Mouse (Mus musculus): ENCODE results near the gene Art4. TPM values are rescaled to one million over a fixed set of nuclear protein-coding genes. Genes with fewer than 3 reads are reported as not detected.

Art4 gene
- polyA plus RNA-seq, 1 experiment: not detected

- Histone ChIP-seq H3K27me3 (ENCODE audit: control insufficient read depth, insufficient read depth, low read length, poor library complexity, severe bottlenecking) (no peaks in the 10 kb centered on the region), H3K9ac (ENCODE audit: low read depth, poor library complexity, severe bottlenecking) (no peak overlapping the region), H3K4me1 (ENCODE audit: control insufficient read depth, insufficient read depth, low read length) (peaks cover 8% of the 10 kb centered on the region), H3K27ac (ENCODE audit: insufficient read depth, low read length) (peak overlapping the region; percentile 5; the same call in 1 of the 2 replicates), H3K4me3 (ENCODE audit: low read depth, low read length) (no peak overlapping the region), H3K36me3 (ENCODE audit: control insufficient read depth, insufficient read depth, low read length, poor library complexity, severe bottlenecking) (peaks cover 35% of the 10 kb centered on the region), H3K9me3 (replicated peaks; ENCODE audit: control insufficient read depth, insufficient read depth, low read length, poor library complexity, severe bottlenecking) (no peaks in the 10 kb centered on the region)
- TF ChIP-seq CTCF (IDR thresholded peaks at IDR 0.05; ENCODE audit: low read depth, low read length): no peak
- TF ChIP-seq EP300 (IDR thresholded peaks at IDR 0.05; ENCODE audit: insufficient read depth, low read depth, low read length): no peak
- TF ChIP-seq POLR2A (IDR thresholded peaks at IDR 0.05; ENCODE audit: insufficient read depth, low read length): no peak
Measured at GRCm38 (mm10) chr6:136811196-136811595, 46.3 kb downstream of the Art4 start.

GRCm38 (mm10) chr6:136809673-136810072 lies 47.9 kb downstream of the Art4 start:
- Histone ChIP-seq H3K9me3 (replicated peaks; ENCODE audit: control insufficient read depth, insufficient read depth, low read length, poor library complexity, severe bottlenecking) (no peaks in the 10 kb centered on the region), H3K36me3 (ENCODE audit: control insufficient read depth, insufficient read depth, low read length, poor library complexity, severe bottlenecking) (peaks cover 22% of the 10 kb centered on the region), H3K27ac (ENCODE audit: insufficient read depth, low read length) (no peak overlapping the region), H3K27me3 (ENCODE audit: control insufficient read depth, insufficient read depth, low read length, poor library complexity, severe bottlenecking) (no peaks in the 10 kb centered on the region), H3K4me3 (ENCODE audit: low read depth, low read length) (peak overlapping the region; percentile 77), H3K9ac (ENCODE audit: low read depth, poor library complexity, severe bottlenecking) (peak overlapping the region; percentile 76), H3K4me1 (ENCODE audit: control insufficient read depth, insufficient read depth, low read length) (peaks cover 8% of the 10 kb centered on the region)
- TF ChIP-seq POLR2A (IDR thresholded peaks at IDR 0.05; ENCODE audit: insufficient read depth, low read length): no peak
- TF ChIP-seq CTCF (IDR thresholded peaks at IDR 0.05; ENCODE audit: low read depth, low read length): no peak

- H3K36me3 ChIP-seq (ENCODE audit: control insufficient read depth, insufficient read depth, low read length, poor library complexity, severe bottlenecking): peaks cover 16% of the 10 kb centered on the region
- H3K4me1 ChIP-seq (ENCODE audit: control insufficient read depth, insufficient read depth, low read length): peaks cover 8% of the 10 kb centered on the region
- no peak overlapping the region; the same call in 1 of the 2 replicates for H3K27ac ChIP-seq (ENCODE audit: insufficient read depth, low read length)
- no peaks in the 10 kb centered on the region for H3K9me3 ChIP-seq (replicated peaks; ENCODE audit: control insufficient read depth, insufficient read depth, low read length, poor library complexity, severe bottlenecking)
- no peaks in the 10 kb centered on the region for H3K27me3 ChIP-seq (ENCODE audit: control insufficient read depth, insufficient read depth, low read length, poor library complexity, severe bottlenecking)
- peak overlapping the region; percentile 76 for H3K9ac ChIP-seq (ENCODE audit: low read depth, poor library complexity, severe bottlenecking)
- H3K4me3 ChIP-seq (ENCODE audit: low read depth, low read length): peak overlapping the region; percentile 77
- TF ChIP-seq POLR2A (IDR thresholded peaks at IDR 0.05; ENCODE audit: insufficient read depth, low read length) (no peak), CTCF (IDR thresholded peaks at IDR 0.05; ENCODE audit: low read depth, low read length) (no peak), EP300 (IDR thresholded peaks at IDR 0.05; ENCODE audit: insufficient read depth, low read depth, low read length) (no peak)
Measured at GRCm38 (mm10) chr6:136809077-136809476, 48.5 kb downstream of the Art4 start.

GRCm38 (mm10) chr6:136808631-136809046 lies 48.9 kb downstream of the Art4 start:
- H3K36me3 ChIP-seq (ENCODE audit: control insufficient read depth, insufficient read depth, low read length, poor library complexity, severe bottlenecking): peaks cover 11% of the 10 kb centered on the region
- peak overlapping the region; percentile 77 for H3K4me3 ChIP-seq (ENCODE audit: low read depth, low read length)
- H3K27me3 ChIP-seq (ENCODE audit: control insufficient read depth, insufficient read depth, low read length, poor library complexity, severe bottlenecking): no peaks in the 10 kb centered on the region
- TF ChIP-seq EP300 (IDR thresholded peaks at IDR 0.05; ENCODE audit: insufficient read depth, low read depth, low read length): no peak
- peak overlapping the region; percentile 76 for H3K9ac ChIP-seq (ENCODE audit: low read depth, poor library complexity, severe bottlenecking)
- no peaks in the 10 kb centered on the region for H3K9me3 ChIP-seq (replicated peaks; ENCODE audit: control insufficient read depth, insufficient read depth, low read length, poor library complexity, severe bottlenecking)
- peaks cover 8% of the 10 kb centered on the region for H3K4me1 ChIP-seq (ENCODE audit: control insufficient read depth, insufficient read depth, low read length)
- peak overlapping the region; percentile 33 for H3K27ac ChIP-seq (ENCODE audit: insufficient read depth, low read length)

GRCm38 (mm10) chr6:136808014-136808417 lies 49.5 kb downstream of the Art4 start, which contains the start of gene H2afj:
TSS of gene H2afj (plus strand) at chr6:136808244.
- Histone ChIP-seq H3K36me3 (ENCODE audit: control insufficient read depth, insufficient read depth, low read length, poor library complexity, severe bottlenecking) (peaks cover 9% of the 10 kb centered on the region; the same call in 1 of the 2 replicates), H3K27ac (ENCODE audit: insufficient read depth, low read length) (peak within 1 kb of the TSS; percentile 95), H3K9me3 (replicated peaks; ENCODE audit: control insufficient read depth, insufficient read depth, low read length, poor library complexity, severe bottlenecking) (no peaks in the 10 kb centered on the region), H3K4me3 (ENCODE audit: low read depth, low read length) (peak within 1 kb of the TSS; percentile 93), H3K9ac (ENCODE audit: low read depth, poor library complexity, severe bottlenecking) (peak within 1 kb of the TSS; percentile 85), H3K4me1 (ENCODE audit: control insufficient read depth, insufficient read depth, low read length) (peaks cover 8% of the 10 kb centered on the region), H3K27me3 (ENCODE audit: control insufficient read depth, insufficient read depth, low read length, poor library complexity, severe bottlenecking) (no peaks in the 10 kb centered on the region)
- TF ChIP-seq POLR2A (IDR thresholded peaks at IDR 0.05; ENCODE audit: insufficient read depth, low read length): peak; percentile 74
- TF ChIP-seq EP300 (IDR thresholded peaks at IDR 0.05; ENCODE audit: insufficient read depth, low read depth, low read length): no peak

GRCm38 (mm10) chr6:136807395-136808013 lies 50.0 kb downstream of the Art4 start:
- no peaks in the 10 kb centered on the region for H3K27me3 ChIP-seq (ENCODE audit: control insufficient read depth, insufficient read depth, low read length, poor library complexity, severe bottlenecking)
- peaks cover 9% of the 10 kb centered on the region; the same call in 1 of the 2 replicates for H3K36me3 ChIP-seq (ENCODE audit: control insufficient read depth, insufficient read depth, low read length, poor library complexity, severe bottlenecking)
- peak overlapping the region; percentile 95 for H3K27ac ChIP-seq (ENCODE audit: insufficient read depth, low read length)
- peak overlapping the region; percentile 85 for H3K9ac ChIP-seq (ENCODE audit: low read depth, poor library complexity, severe bottlenecking)
- no peaks in the 10 kb centered on the region for H3K9me3 ChIP-seq (replicated peaks; ENCODE audit: control insufficient read depth, insufficient read depth, low read length, poor library complexity, severe bottlenecking)
- peak overlapping the region; percentile 93 for H3K4me3 ChIP-seq (ENCODE audit: low read depth, low read length)
- TF ChIP-seq EP300 (IDR thresholded peaks at IDR 0.05; ENCODE audit: insufficient read depth, low read depth, low read length): no peak
- no peak for TF ChIP-seq CTCF (IDR thresholded peaks at IDR 0.05; ENCODE audit: low read depth, low read length)
- TF ChIP-seq POLR2A (IDR thresholded peaks at IDR 0.05; ENCODE audit: insufficient read depth, low read length): no peak
- peaks cover 8% of the 10 kb centered on the region for H3K4me1 ChIP-seq (ENCODE audit: control insufficient read depth, insufficient read depth, low read length)
